ENCODE assay signal across 10 mouse cellular contexts in the genomic region with DNA sequence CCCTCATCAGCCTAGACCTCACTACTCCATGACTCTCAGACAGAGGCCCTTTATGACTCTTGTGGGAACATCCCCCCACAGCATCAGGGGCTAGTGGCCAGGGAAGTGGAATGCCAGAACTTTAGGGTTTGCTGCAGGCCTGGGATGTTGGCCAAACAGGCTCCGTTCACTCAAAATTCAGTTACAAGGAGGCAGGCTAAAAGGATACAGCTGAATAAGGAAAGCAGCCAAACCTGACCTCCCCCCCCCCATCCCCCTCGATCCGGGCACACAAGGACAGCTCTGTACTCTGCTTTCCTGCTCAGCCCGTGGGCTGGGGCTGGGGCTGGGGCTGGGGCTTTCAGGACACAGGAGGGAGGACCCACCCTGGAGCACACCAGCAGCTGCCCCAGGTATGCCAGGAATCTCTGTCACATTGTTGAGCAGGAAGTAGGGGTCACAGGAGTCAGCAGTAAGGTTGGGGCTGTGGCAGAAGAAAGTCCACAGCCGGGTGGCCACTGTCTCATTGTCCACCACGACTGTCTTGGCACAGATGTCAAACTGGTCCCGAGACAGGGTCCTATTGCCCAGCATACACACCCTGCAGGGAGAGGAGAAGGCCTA. TPM values are rescaled to one million over a fixed set of nuclear protein-coding genes. Genes with fewer than 3 reads are reported as not detected.
DNase-seq lines count a peak whose midpoint lies in the region; ATAC-seq and TF ChIP-seq lines count a peak whose summit lies in the region.
"Had no signal": no experiment of that assay in that cellular context is flagged by ENCODE, and none has a peak within 500 bp of the region (broad histone marks: within the 10 kb centered on the region; RNA-seq: fewer than 3 reads in every experiment).

No protein-coding gene starts in this region.

- H3K4me1 ChIP-seq in kidney, adult 2 months (ENCODE audit: control insufficient read depth, insufficient read depth, low read length), result peaks cover 6% of the 10 kb centered on the region; the same call in 1 of the 2 replicates
- H3K4me1 ChIP-seq in midbrain, embryonic 15.5 days, result peaks cover 7% of the 10 kb centered on the region; the same call in 1 of the 2 replicates

- TF ChIP-seq CTCF in gastrocnemius, adult 2 months (IDR thresholded peaks at IDR 0.05), result no peak
- no peak for TF ChIP-seq CTCF in kidney, adult 2 months (conservative IDR thresholded peaks at IDR 0.05; ENCODE audit: insufficient read depth, insufficient read length, low read depth, low read length)

- H3K4me2 ChIP-seq in midbrain, embryonic 15.5 days, result no peak overlapping the region

- no peak overlapping the region for H3K9ac ChIP-seq in midbrain, embryonic 15.5 days

- WGBS in kidney, adult 2 months, result 22% methylated on average over 7 of the region's 7 CpGs
- WGBS in midbrain, embryonic 15.5 days, result 61% methylated on average over 7 of the region's 7 CpGs

- no peaks in the 10 kb centered on the region for H3K9me3 ChIP-seq in midbrain, embryonic 15.5 days
- H3K9me3 ChIP-seq: megakaryocyte, embryonic 14.5 days had no signal

- DNase-seq in gastrocnemius, adult 2 months, result no peak
- no peak for DNase-seq in gastrocnemius, adult 8-10 months (ENCODE audit: low spot score in 2 of 2)
- DNase-seq in R1 (ENCODE audit: low read depth, low spot score), result peak; percentile 58
- peak; percentile 59 for DNase-seq in gastrocnemius, postnatal 25 days
- DNase-seq in kidney, adult 2 months, result peak; percentile 64
- no peak for DNase-seq in ovary, postnatal 10 days (ENCODE audit: low spot score)

- no peak overlapping the region for H3K4me3 ChIP-seq in gastrocnemius, adult 2 months
- no peak overlapping the region for H3K4me3 ChIP-seq in kidney, adult 2 months (ENCODE audit: insufficient read depth, low read depth, low read length)
- no peak overlapping the region for H3K4me3 ChIP-seq in midbrain, embryonic 15.5 days
- H3K4me3 ChIP-seq: erythroblast, embryonic 14.5 days; megakaryocyte, embryonic 14.5 days had no signal

- H3K27ac ChIP-seq in gastrocnemius, adult 2 months, result peak overlapping the region; percentile 68
- H3K27ac ChIP-seq in kidney, adult 2 months (ENCODE audit: insufficient read depth, low read depth, low read length), result peak overlapping the region; percentile 66
- peak overlapping the region; percentile 48; the same call in 1 of the 2 replicates for H3K27ac ChIP-seq in midbrain, embryonic 15.5 days

- intact Hi-C loops in gastrocnemius, adult 2 months (cut with DNase I), result no loop called here

- H3K36me3 ChIP-seq in kidney, adult 2 months (ENCODE audit: control insufficient read depth, insufficient read depth, low read length), result no peaks in the 10 kb centered on the region
- no peaks in the 10 kb centered on the region for H3K36me3 ChIP-seq in midbrain, embryonic 15.5 days (replicated peaks)

- no peaks in the 10 kb centered on the region for H3K27me3 ChIP-seq in kidney, adult 2 months (replicated peaks; ENCODE audit: control insufficient read depth, insufficient read depth, low read length)
- H3K27me3 ChIP-seq in midbrain, embryonic 15.5 days (replicated peaks), result no peaks in the 10 kb centered on the region
- H3K27me3 ChIP-seq: megakaryocyte, embryonic 14.5 days had no signal

- no peak for TF ChIP-seq POLR2A in kidney, adult 2 months (IDR thresholded peaks at IDR 0.05; ENCODE audit: low read depth, low read length)

- peak; percentile 78 for ATAC-seq in midbrain, embryonic 15.5 days (replicated peaks)
- ATAC-seq in megakaryocyte, adult 5-6 weeks (ENCODE audit: poor library complexity, severe bottlenecking), result no peak

RNA-seq across cellular contexts. Expression of gene Lcat, which starts 8.0 kb away (rescaled TPM):
- total RNA-seq in gastrocnemius, adult 2 months (2021), result under 1 TPM; 0.23 to 0.33 TPM
- total RNA-seq in gastrocnemius, adult 8-10 months (2022), result under 1 TPM in 2 of 4 experiments, not detected in 2; 0.24 to 0.78 TPM
- under 1 TPM; 0.46 to 0.80 TPM for total RNA-seq in gastrocnemius, postnatal 25 days (2021)
- 2.2 and 2.4 TPM in 2 replicates for polyA plus RNA-seq in kidney, adult 2 months (2012; rRNA removed)
- 1.6 and 2.0 TPM in 2 replicates for polyA plus RNA-seq in midbrain, embryonic 15.5 days (2015; fragmentation: Nextera tagmentation; extraction: Ambion mirVana)
- 0.23 TPM in 1 of 2 replicates, not detected in the other for total RNA-seq in megakaryocyte, adult 5-6 weeks (2015)
- 0.45 TPM in 1 of 2 replicates, not detected in the other for total RNA-seq in megakaryocyte, adult 5-6 weeks (2017)

RNA-seq across cellular contexts. Expression of gene Psmb10, which starts 12.9 kb away (rescaled TPM):
- 10 to 100 TPM; 17.9 to 26.1 TPM for total RNA-seq in gastrocnemius, adult 2 months (2021)
- 10 to 100 TPM; 15.3 to 22.6 (median 19.7) TPM for total RNA-seq in gastrocnemius, adult 8-10 months (2022)
- 10 to 100 TPM; 19.1 to 22.1 TPM for total RNA-seq in gastrocnemius, postnatal 25 days (2021)
- polyA plus RNA-seq in kidney, adult 2 months (2012; rRNA removed), result 71.2 and 88.0 TPM in 2 replicates
- 64.3 and 65.3 TPM in 2 replicates for polyA plus RNA-seq in midbrain, embryonic 15.5 days (2015; fragmentation: Nextera tagmentation; extraction: Ambion mirVana)
- total RNA-seq in megakaryocyte, adult 5-6 weeks (2015), result 164 and 185 TPM in 2 replicates
- 56.1 and 63.6 TPM in 2 replicates for total RNA-seq in megakaryocyte, adult 5-6 weeks (2017)

RNA-seq across cellular contexts. Expression of gene Slc12a4, which starts 14.7 kb away (rescaled TPM):
- total RNA-seq in gastrocnemius, adult 2 months (2021), result 10 to 100 TPM in 1 of 2 experiments, 1 to 10 TPM in 1; 9.1 to 14.3 TPM
- total RNA-seq in gastrocnemius, adult 8-10 months (2022), result 10 to 100 TPM; 11.8 to 12.7 (median 12.0) TPM
- 10 to 100 TPM; 11.5 to 14.4 TPM for total RNA-seq in gastrocnemius, postnatal 25 days (2021)
- polyA plus RNA-seq in kidney, adult 2 months (2012; rRNA removed), result 30.9 and 33.5 TPM in 2 replicates
- polyA plus RNA-seq in midbrain, embryonic 15.5 days (2015; fragmentation: Nextera tagmentation; extraction: Ambion mirVana), result 7.5 and 9.1 TPM in 2 replicates
- 2.9 and 5.9 TPM in 2 replicates for total RNA-seq in megakaryocyte, adult 5-6 weeks (2015)
- total RNA-seq in megakaryocyte, adult 5-6 weeks (2017), result 2.1 and 9.4 TPM in 2 replicates

RNA-seq across cellular contexts. Expression of gene Ctrl, which starts 17.5 kb away (rescaled TPM):
- not detected for total RNA-seq in gastrocnemius, adult 2 months (2021)
- total RNA-seq in gastrocnemius, adult 8-10 months (2022), result not detected
- total RNA-seq in gastrocnemius, postnatal 25 days (2021), result not detected
- polyA plus RNA-seq in kidney, adult 2 months (2012; rRNA removed), result 1.0 and 1.5 TPM in 2 replicates
- polyA plus RNA-seq in midbrain, embryonic 15.5 days (2015; fragmentation: Nextera tagmentation; extraction: Ambion mirVana), result 5.4 and 5.5 TPM in 2 replicates
- total RNA-seq in megakaryocyte, adult 5-6 weeks (2015), result 1.3 and 2.0 TPM in 2 replicates
- total RNA-seq in megakaryocyte, adult 5-6 weeks (2017), result 0.55 and 1.1 TPM in 2 replicates
- polyA plus RNA-seq: erythroblast, embryonic 14.5 days had no signal

RNA-seq across cellular contexts. Expression of gene Dpep3, which starts 28.1 kb away (rescaled TPM):
- total RNA-seq in gastrocnemius, adult 2 months (2021), result under 1 TPM in 1 of 2 experiments, not detected in 1; 0.17 TPM
- total RNA-seq in gastrocnemius, adult 8-10 months (2022), result not detected
- total RNA-seq in gastrocnemius, postnatal 25 days (2021), result not detected
- 0.05 and 0.10 TPM in 2 replicates for polyA plus RNA-seq in kidney, adult 2 months (2012; rRNA removed)
- polyA plus RNA-seq in midbrain, embryonic 15.5 days (2015; fragmentation: Nextera tagmentation; extraction: Ambion mirVana), result not detected in 2 replicates
- total RNA-seq in megakaryocyte, adult 5-6 weeks (2015), result not detected in 2 replicates
- total RNA-seq in megakaryocyte, adult 5-6 weeks (2017), result not detected in 2 replicates
- polyA plus RNA-seq: erythroblast, embryonic 14.5 days had no signal

Comparison
In these comparisons a context has a peak if more than half of its experiments do, and no peak if none do; other contexts are left out.
1. DNase-seq: peak in R1 (single experiment), gastrocnemius, postnatal 25 days (single experiment) and kidney, adult 2 months (single experiment); none in gastrocnemius, adult 2 months (single experiment), gastrocnemius, adult 8-10 months (0 of 2) and ovary, postnatal 10 days (single experiment).
2. Peak in every context shown above with its lines, with median percentiles within 50 percentile points of each other: H3K27ac ChIP-seq.